ENCODE assay signal across 16 mouse cellular contexts in genomic region chr8:11168780-11169179, GRCm38 (mm10).
"Had no signal": no experiment of that assay in that cellular context is flagged by ENCODE, and none has a peak within 500 bp of the region (broad histone marks: within the 10 kb centered on the region; RNA-seq: fewer than 3 reads in every experiment).

No protein-coding gene starts in this region.

- H3K4me2 ChIP-seq: liver, embryonic 13.5 days; liver, embryonic 15.5 days; lung, embryonic 14.5 days; midbrain, embryonic 12.5 days; neural tube, embryonic 12.5 days; stomach, embryonic 15.5 days had no signal

- H3K36me3 ChIP-seq: liver, embryonic 13.5 days; liver, embryonic 15.5 days; midbrain, embryonic 10.5 days; midbrain, embryonic 12.5 days; neural tube, embryonic 12.5 days; stomach, embryonic 15.5 days had no signal

- H3K4me1 ChIP-seq: liver, embryonic 13.5 days; liver, embryonic 15.5 days; midbrain, embryonic 10.5 days; midbrain, embryonic 12.5 days; neural tube, embryonic 12.5 days; stomach, embryonic 15.5 days had no signal

- H3K9me3 ChIP-seq: liver, embryonic 13.5 days; liver, embryonic 15.5 days; midbrain, embryonic 10.5 days; midbrain, embryonic 12.5 days; neural tube, embryonic 12.5 days; stomach, embryonic 15.5 days had no signal

- DNase-seq: liver, embryonic 13.5 days; lung, embryonic 14.5 days; lung, postnatal 10 days; midbrain, embryonic 14.5 days; right cerebral cortex, postnatal 14 days; thymus, adult 2 months; thymus, postnatal 25 days; thymus, postnatal 4 days had no signal

- H3K27me3 ChIP-seq: liver, embryonic 13.5 days; liver, embryonic 15.5 days; neural tube, embryonic 12.5 days; stomach, embryonic 15.5 days had no signal

- H3K4me3 ChIP-seq: liver, embryonic 13.5 days; liver, embryonic 15.5 days; midbrain, embryonic 10.5 days; midbrain, embryonic 12.5 days; neural tube, embryonic 12.5 days; stomach, embryonic 15.5 days had no signal

- H3K9ac ChIP-seq: liver, embryonic 13.5 days; liver, embryonic 15.5 days; liver, postnatal 0 days; lung, embryonic 14.5 days; midbrain, embryonic 12.5 days; neural tube, embryonic 12.5 days; stomach, embryonic 15.5 days had no signal

- ATAC-seq: midbrain, embryonic 16.5 days had no signal

- H3K27ac ChIP-seq: liver, embryonic 13.5 days; liver, embryonic 15.5 days; midbrain, embryonic 10.5 days; midbrain, embryonic 12.5 days; neural tube, embryonic 12.5 days; stomach, embryonic 15.5 days; stomach, postnatal 0 days had no signal
